Mouse (Mus musculus): Measurements from ENCODE around the gene Grm2. TPM values are rescaled to one million over a fixed set of nuclear protein-coding genes. Genes with fewer than 3 reads are reported as not detected.

Grm2 gene
- 11.8 and 13.3 TPM in 2 replicates for polyA plus RNA-seq (2012; rRNA removed)

GRCm38 (mm10) chr9:106655884-106656720, at the start of gene Grm2:
Gene Grm2, minus strand, starts transcription at chr9:106656082.
- peak; percentile 64 for DNase-seq (ENCODE audit: low read depth)
- TF ChIP-seq POLR2A (IDR thresholded peaks at IDR 0.05; ENCODE audit: borderline replicate concordance, extremely low read depth, insufficient read depth, insufficient read length, poor library complexity, severe bottlenecking): no peak

DNA sequence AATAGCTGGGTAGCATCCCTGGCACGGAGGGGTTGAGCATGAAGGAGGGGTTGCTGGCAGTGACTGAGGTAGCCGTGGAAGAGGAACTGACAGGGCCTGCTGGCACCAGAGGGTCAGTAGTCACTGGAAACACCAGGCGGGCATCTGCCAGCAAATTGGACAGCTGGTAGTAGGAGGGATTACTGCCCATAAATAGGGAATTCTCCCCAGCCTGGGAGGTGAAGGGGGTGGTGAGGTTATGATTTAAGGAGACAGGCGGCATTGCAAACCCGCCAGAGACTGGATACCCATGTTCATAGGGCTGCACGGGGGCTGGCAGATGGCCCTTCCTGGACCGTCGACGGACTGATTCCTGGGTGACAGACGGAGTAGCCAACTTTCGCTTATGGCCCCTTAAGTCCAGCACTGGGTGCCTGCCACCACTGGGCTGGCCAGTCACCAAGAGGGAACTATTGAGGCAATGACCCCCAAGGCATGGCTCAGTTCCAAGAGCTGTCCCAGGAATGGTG, 37.1 kb upstream of the Grm2 start:
- peak; percentile 26 for DNase-seq (ENCODE audit: low read depth)
- TF ChIP-seq CTCF (IDR thresholded peaks at IDR 0.05; ENCODE audit: borderline replicate concordance, extremely low read depth, insufficient read depth, insufficient read length): no peak
- no peak for TF ChIP-seq POLR2A (IDR thresholded peaks at IDR 0.05; ENCODE audit: borderline replicate concordance, extremely low read depth, insufficient read depth, insufficient read length, poor library complexity, severe bottlenecking)

DNA sequence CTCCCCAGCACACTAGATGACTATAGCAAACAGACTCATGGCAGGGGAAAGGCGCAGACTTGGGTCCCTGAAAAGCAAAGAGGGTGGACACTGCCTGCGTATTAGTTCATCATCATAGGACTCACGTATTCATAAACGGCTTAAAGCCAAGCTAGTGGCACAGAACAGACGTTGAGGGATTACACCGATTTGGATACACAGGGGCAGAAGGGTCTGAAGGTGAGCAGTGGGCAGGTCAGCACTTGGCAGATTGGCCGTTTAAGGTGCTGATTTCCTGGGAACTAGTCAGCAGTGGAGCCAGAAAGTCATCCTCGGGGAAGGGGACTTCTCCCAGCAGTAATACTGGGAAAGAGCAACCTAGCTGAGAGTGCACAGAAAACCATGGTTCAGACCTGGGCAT, 33.0 kb upstream of the Grm2 start:
- TF ChIP-seq POLR2A (IDR thresholded peaks at IDR 0.05; ENCODE audit: borderline replicate concordance, extremely low read depth, insufficient read depth, insufficient read length, poor library complexity, severe bottlenecking) (no peak), CTCF (IDR thresholded peaks at IDR 0.05; ENCODE audit: borderline replicate concordance, extremely low read depth, insufficient read depth, insufficient read length) (no peak)
- DNase-seq (ENCODE audit: low read depth): no peak

GRCm38 (mm10) chr9:106686983-106687650, 31.2 kb upstream of the Grm2 start:
- TF ChIP-seq POLR2A (IDR thresholded peaks at IDR 0.05; ENCODE audit: borderline replicate concordance, extremely low read depth, insufficient read depth, insufficient read length, poor library complexity, severe bottlenecking): no peak
- peak; percentile 87 for TF ChIP-seq CTCF (IDR thresholded peaks at IDR 0.05; ENCODE audit: borderline replicate concordance, extremely low read depth, insufficient read depth, insufficient read length)
- peak; percentile 85 for DNase-seq (ENCODE audit: low read depth)

DNA sequence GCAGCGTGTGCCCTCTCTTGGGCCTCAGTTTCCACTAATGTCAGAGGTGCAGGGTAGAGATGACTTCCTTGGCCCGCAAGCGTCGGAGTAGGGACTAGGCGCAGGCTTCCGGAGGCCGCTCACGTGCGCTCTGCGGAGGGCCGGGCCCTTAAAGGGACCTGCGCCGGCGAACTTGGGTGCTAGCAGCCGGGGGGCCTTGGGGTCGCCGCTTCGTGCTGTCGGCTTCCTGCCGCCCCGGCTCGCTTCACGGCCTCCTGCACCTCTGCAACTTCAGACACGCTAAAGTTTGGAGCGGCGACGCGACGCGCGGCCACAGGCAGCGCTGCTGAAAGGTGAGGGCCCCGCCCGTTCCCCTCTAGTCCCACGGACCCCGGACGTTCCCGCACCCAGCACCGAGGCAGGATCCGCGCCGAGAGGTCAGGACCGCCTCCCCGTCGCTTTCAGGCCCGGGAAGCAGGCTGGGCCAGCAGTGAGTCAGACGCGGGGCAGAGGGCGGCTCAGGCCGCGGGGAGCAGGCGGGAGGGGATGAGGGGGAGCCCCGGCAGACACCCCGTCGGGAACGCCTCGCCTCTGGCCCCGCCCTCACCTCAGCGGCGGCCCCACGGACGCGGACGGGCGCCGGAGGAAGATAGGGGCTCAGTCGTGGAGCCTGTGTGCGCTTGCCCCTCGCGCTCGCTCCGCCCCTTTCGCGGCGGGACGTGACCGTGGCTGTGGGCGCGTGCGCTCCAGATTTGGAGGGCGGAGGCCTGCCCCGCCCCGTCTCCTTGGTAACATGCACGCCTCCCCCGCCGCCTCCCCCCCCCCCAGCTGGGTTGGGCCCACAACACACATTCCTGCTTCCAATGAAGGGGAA, 29.6 kb upstream of the Grm2 start, which contains the start of gene Tex264:
Gene Tex264, minus strand, starts transcription at position 679 of the 853 bp plus-strand sequence.
- DNase-seq (ENCODE audit: low read depth): peak; percentile 88
- peak; percentile 52; the same call in 1 of the 2 replicates for TF ChIP-seq POLR2A (IDR thresholded peaks at IDR 0.05; ENCODE audit: borderline replicate concordance, extremely low read depth, insufficient read depth, insufficient read length, poor library complexity, severe bottlenecking)
- no peak for TF ChIP-seq CTCF (IDR thresholded peaks at IDR 0.05; ENCODE audit: borderline replicate concordance, extremely low read depth, insufficient read depth, insufficient read length)

GRCm38 (mm10) chr9:106684918-106685248, 29.0 kb upstream of the Grm2 start:
- DNase-seq (ENCODE audit: low read depth): no peak
- TF ChIP-seq POLR2A (IDR thresholded peaks at IDR 0.05; ENCODE audit: borderline replicate concordance, extremely low read depth, insufficient read depth, insufficient read length, poor library complexity, severe bottlenecking) (no peak), CTCF (IDR thresholded peaks at IDR 0.05; ENCODE audit: borderline replicate concordance, extremely low read depth, insufficient read depth, insufficient read length) (no peak)

- TF ChIP-seq POLR2A (IDR thresholded peaks at IDR 0.05; ENCODE audit: borderline replicate concordance, extremely low read depth, insufficient read depth, insufficient read length, poor library complexity, severe bottlenecking) (no peak), CTCF (IDR thresholded peaks at IDR 0.05; ENCODE audit: borderline replicate concordance, extremely low read depth, insufficient read depth, insufficient read length) (no peak)
- DNase-seq (ENCODE audit: low read depth): no peak
Measured at GRCm38 (mm10) chr9:106684093-106684872, 28.4 kb upstream of the Grm2 start.

GRCm38 (mm10) chr9:106681026-106681425, 25.1 kb upstream of the Grm2 start:
- no peak for DNase-seq (ENCODE audit: low read depth)
- TF ChIP-seq CTCF (IDR thresholded peaks at IDR 0.05; ENCODE audit: borderline replicate concordance, extremely low read depth, insufficient read depth, insufficient read length) (no peak), POLR2A (IDR thresholded peaks at IDR 0.05; ENCODE audit: borderline replicate concordance, extremely low read depth, insufficient read depth, insufficient read length, poor library complexity, severe bottlenecking) (no peak)

GRCm38 (mm10) chr9:106678242-106678641, 22.4 kb upstream of the Grm2 start:
- DNase-seq (ENCODE audit: low read depth): no peak
- no peak for TF ChIP-seq CTCF (IDR thresholded peaks at IDR 0.05; ENCODE audit: borderline replicate concordance, extremely low read depth, insufficient read depth, insufficient read length)
- TF ChIP-seq POLR2A (IDR thresholded peaks at IDR 0.05; ENCODE audit: borderline replicate concordance, extremely low read depth, insufficient read depth, insufficient read length, poor library complexity, severe bottlenecking): no peak

DNA sequence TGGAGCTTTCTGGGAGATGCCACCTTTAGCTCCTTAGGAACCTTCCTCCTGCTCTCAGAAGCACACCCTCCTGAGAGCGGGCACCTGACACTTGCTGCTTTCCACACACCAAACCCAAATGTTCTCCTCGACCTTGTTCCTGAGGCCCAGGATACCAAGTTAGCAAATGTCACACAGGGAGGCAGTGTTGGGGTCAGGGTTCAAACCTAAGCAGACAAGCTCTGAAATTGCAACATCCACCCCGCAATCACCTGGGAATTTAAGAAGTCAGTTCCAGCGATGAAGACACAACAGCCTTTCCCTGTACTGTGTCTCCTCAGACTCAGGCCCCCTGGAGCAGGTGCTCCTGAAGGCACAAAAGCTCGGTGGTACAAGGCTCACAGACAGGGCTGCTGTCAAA, 21.8 kb upstream of the Grm2 start:
- DNase-seq (ENCODE audit: low read depth): no peak
- TF ChIP-seq POLR2A (IDR thresholded peaks at IDR 0.05; ENCODE audit: borderline replicate concordance, extremely low read depth, insufficient read depth, insufficient read length, poor library complexity, severe bottlenecking): no peak
- no peak for TF ChIP-seq CTCF (IDR thresholded peaks at IDR 0.05; ENCODE audit: borderline replicate concordance, extremely low read depth, insufficient read depth, insufficient read length)

Data from brain, embryonic 14.5 days (tissue).